Mouse (Mus musculus) T-helper 2 cell (primary cell): ENCODE results near the gene Onecut1.

Experiments
- in situ Hi-C: fragments of 300-600 bp; cut with MboI, MseI; formaldehyde crosslinking; loops from one replicate; pipeline ENCODE4 v1.15.1; 2025; ENCODE audit warnings: high pct_unique_total_duplicates

Gene Onecut1

DNA sequence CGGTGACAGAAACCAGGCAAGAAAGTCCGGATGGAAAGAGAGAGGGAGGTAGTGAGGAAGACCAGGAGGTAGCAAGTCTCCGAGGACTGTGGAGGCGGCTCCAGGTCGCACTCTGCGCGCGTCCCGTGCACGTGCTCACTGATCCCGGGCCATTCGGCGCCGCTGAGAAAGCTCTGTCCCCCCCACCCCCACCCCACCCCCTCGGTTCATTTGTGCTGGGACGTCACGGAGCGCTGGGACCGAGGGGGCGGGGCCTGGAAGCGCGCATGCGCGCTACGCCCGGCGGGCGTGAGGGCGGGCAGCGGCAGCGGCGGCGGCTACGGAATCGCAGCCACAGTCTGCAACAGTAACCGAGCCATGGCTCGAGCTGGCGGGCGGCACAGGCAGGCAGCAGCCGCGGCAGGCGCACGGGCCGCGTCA lies at the start of gene Onecut1:
Onecut1 (plus strand) TSS at position 361 of the 420 bp plus-strand sequence.
- in situ Hi-C loops = loop anchor here (10.0 kb wide), 1 partner anchor 717 kb away; no protein-coding TSS in a partner anchor

DNA sequence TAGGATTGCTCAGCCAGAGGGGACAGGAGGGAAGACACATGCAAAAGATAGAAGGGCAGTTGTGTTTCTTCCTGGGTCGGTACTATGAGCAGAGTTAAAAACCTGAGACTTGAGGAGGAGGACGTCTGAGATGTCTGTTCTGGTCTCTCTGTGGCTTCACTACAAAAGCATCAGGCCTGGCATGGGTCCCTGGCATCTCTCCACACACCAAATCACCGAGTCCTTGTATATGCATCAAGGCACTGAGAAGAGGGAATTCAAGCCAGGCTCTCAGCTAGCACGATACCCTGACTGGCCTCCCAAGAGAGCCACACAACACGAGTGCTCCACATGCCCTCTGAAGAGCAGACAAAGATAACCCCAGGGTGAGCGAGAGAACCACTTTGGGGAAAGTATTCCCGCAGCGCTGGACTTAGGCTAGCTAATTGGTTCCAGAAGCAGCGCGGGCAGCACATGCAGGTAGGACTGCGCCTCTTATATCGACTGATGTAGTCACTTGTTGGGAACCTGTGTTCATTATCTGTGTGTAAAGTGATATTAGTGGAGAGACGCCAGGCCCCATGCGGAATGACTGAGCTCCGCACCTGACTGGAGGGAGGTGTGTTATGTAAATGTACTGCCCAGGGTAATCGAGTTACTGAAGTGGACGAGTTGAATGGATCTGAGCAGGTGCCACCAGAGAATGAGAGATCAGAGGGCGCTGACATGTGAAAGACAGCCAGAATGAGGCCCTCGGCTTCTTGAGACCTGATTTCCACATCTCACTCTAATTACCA lies 41.8 kb upstream of the Onecut1 start:
- in situ Hi-C loops = no loop called here

DNA sequence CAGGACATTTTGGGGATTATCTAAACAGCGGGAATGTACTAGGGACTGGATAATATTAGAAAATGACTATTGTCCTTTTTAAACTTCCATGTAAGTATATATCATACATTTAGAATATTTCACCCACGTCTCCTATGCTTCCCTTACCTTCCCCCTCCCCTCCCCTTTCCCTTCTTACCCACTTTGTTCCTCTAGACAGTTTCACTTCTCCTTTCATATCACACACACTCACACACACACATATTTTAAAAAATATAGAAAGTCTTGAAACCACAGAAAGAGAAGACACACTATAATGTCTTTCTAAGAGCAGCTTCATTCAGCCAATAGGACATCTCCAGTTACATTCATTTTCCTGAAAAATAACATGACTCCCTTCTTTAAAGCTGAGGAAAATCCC lies 36.6 kb upstream of the Onecut1 start:
- in situ Hi-C loops = no loop called here

DNA sequence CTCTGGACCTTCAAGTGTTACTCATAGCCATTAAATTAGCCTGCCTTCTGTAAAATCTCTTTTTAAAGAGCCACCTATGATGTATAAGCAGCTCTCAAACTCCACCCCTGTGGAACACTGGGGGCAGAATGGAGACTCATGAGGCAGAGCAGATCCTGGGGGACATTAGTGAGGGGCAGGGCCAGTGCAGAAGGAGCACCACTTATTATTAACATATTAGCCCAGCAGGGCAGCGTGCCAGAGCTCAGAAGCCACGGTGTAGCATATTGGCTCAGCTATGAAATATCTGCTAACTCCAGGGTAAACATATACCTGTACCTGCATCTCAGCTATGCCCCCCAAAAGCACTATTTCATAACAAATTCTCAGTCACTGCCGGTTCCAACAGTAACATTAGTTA lies 32.5 kb upstream of the Onecut1 start:
- in situ Hi-C loops = no loop called here

GRCm38 (mm10) chr9:74842890-74843289 lies 18.8 kb upstream of the Onecut1 start:
- in situ Hi-C loops = no loop called here

GRCm38 (mm10) chr9:74846867-74847830 lies 14.6 kb upstream of the Onecut1 start:
- in situ Hi-C loops = no loop called here

DNA sequence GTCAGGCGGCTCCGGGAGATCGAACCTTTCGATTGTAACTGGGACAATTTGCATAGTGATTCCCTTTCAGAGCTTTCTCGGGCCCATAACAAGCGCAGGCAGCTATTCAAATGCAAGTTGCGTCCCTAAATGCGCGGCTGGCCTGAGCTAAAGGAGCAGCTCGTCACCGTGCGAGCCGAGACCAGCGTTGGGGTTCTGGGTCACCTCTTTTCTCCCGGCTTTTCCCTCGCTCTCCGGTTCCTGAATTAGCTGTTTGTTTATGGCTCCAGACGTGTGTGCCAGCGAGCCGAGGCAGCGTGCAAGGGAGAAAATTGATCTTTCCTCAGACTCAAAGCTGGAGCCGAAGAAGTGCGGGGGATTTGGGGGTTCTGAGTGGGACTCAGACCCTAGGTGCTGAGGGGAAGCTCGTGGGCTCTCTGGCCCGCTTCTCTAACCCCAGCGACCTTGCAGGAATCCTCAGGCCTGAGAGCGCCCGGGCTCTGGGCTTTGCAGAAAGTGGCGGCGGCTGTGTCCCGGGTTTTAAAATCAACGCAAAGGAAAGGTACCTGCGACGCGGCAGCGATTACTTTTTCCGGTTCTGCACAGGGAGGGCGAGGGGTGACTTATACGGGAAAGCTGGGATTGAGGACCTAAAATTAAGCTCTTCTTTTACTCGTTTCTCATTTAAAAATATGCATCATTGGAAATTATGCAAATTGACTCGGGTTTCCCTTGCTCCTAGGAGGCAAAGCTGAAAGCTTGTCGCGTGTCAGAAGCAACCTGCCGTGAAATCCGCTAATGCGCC lies 13.1 kb upstream of the Onecut1 start:
- in situ Hi-C loops = no loop called here

DNA sequence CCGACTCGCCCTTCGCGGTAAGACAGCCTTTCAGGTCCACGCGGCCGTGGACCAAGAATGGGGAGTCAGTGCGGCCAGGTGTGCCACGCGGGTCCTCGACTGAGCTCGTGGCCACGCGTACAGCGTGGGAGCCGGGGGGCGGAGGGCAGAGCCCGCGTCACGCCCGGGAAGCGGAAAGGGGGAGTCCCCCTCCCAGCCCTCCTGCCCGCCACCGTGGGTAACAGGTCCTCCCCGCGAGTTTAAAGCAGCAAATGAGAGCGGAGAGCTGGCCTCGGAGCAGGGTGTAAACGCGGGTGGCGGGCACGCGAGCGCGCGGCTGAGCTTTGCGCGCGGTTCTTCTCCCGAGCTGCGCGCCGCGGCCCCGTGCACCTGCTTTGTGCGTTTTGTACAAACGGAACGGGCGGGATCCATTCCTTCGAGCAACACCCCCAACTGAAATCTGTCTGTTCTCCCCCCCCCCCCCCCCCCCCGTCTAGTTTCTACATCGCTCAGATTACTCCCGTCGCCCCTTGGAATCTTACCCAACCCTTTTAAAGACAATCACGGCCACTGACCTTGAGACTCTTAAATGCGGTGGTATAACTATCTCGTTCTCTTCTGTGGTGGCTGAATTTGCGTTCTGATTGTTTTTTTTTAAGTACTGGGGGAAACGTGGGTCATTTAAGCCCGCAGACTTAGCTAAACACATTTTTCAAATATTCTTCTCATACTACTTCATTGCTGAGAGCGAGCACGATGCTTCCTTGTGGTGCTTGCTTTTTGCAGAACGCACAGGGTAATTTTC lies 12.3 kb upstream of the Onecut1 start:
- in situ Hi-C loops = no loop called here

DNA sequence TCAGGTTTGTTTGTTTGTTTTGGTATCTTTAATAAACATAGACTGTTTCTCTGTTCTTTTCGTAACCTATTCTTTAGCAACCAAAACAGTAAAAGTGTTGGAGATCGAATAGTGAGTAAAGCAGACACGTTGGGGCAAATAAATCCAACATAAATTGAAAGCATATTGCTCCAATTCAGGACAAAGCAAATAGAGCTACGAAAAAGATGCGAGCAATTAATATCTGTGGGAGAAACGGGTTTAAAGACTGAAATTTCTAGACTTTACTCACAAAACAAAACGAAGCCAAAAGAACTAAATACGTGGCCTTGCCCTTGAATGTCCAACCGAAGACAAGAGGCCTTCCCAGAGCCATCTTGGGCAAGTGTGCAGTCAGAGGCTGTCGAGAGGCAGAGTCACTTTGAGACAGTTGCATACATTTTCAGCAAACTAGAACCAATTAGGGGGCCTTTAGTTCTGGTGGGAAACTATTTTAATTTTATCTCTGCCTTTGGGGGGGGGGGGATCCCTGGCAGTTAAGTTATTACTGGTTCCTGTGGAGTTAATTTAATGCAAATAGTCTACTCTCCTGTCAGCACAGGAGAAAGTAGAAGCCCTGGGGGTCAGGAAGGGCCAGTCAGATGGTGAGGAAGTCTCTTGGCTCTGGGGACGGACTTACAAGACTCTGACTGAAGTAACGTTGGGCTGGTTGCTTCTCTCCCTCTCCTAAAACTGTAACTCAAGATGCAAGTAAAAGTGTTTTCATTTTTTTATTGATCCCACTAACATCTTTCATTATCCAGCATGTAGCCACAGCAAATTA lies 11.5 kb upstream of the Onecut1 start:
- in situ Hi-C loops = no loop called here

- in situ Hi-C loops = no loop called here
Measured at GRCm38 (mm10) chr9:74850781-74851145, 11.0 kb upstream of the Onecut1 start.

DNA sequence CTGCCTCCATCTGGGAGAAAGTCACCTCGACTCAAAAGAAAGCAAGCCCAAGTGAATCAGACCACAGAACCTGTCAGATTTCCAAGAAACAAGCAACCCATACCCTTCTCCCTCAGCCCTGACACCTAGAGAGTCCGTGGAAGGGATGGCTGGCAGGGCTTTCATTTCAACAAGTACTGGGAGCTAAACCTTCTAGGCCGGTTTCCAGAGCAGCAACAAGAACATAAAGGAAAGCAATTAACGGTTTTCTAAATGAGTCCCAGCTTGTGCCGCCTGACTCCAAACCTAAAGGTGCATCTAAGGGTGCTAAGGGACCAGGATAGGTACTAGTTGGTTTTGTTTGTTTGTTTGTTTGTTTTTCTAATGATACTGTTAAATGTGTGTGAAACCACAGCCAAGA lies 10.1 kb upstream of the Onecut1 start:
- in situ Hi-C loops = no loop called here

DNA sequence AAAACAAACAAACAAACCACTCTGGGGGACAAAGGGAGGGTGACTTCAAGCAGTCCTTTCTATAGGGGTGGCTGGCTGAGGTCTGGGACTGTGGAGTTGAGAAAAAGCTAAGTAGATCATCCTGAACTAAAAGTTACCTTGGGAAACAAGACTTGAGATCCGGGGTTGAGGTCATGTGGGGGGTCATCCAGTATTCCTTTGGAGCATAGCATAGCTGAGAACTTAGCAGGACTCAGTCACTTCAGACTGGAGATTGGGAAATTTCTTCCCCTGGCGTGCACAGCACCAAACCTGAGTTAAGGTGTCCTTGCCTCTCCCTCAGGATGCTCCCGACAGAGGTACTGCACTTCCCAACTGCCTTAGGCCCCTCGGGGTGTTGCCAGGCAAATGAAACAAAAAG lies 9.4 kb upstream of the Onecut1 start:
- in situ Hi-C loops = no loop called here

DNA sequence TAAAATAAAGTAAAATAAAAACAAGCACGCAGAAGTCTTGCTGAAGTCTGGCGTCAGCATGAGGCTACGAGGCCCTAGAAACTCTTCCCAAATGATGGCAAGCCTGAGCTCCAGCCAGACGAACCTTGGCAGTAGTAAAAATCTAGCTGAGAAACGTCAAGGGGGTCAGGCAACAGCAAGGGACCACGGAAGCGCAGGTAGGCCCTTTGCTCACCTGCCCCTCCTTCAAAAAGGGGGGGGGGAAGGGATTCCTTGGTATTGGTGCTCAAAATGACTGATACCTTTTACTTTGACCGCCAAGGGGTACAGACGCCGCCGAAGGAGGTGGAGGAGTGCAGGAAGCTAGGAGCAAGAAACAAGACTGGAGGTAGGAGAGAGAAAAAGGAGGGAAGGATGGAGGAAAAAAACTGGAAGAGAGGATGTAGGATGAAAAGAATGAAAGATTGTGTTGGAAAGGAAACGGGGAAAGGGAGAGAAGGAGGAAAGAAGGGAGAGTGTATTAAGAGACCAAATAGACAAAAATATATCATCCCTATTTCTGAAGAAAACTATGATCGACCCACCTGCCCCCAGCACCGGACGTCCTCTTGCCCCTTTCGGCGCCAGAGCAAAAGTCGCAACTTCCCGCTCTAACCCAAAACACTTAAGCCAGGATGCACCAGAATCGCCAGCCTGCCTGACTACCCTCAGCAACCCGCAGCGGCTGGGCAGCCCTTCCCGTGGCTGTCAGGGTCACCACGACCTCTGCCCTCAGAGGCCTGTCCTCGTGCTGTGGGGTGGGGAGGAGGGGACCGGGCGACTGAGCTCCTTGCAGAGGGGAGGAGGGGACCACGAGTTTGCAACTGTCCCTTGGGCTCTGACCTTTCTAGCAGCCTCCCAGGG lies 8.3 kb upstream of the Onecut1 start:
- in situ Hi-C loops = no loop called here

DNA sequence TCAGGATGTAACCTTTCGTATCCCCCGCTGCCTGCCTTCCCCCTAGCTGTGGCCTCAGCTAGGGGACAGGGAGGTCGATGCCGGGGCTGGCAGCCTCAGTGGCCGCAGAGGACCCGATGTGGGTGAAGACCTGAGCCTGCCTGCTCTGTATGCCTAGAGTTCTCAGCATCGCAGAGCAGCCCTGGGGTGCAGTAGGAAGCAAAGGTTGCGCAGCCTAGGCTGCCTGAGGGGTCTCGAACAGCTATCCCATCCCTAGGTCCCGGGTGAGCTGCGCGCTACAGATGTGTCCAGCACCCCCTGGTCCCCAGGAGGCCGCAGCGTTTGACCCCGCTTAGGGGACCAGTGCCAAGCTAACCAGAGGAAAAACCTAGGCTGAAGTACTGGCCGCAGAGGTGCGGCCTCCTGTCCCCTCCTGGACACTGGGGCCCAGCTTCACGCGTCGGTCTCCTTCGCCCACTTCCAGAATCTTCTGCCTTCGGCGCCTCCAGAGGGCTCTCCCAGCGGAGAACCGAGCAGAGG lies 7.6 kb upstream of the Onecut1 start:
- in situ Hi-C loops = no loop called here

- in situ Hi-C loops = no loop called here
Measured at GRCm38 (mm10) chr9:74855446-74855845, 6.3 kb upstream of the Onecut1 start.

- in situ Hi-C loops = no loop called here
Measured at GRCm38 (mm10) chr9:74856578-74857507, 4.9 kb upstream of the Onecut1 start.

- in situ Hi-C loops = no loop called here
Measured at GRCm38 (mm10) chr9:74857508-74857840, 4.2 kb upstream of the Onecut1 start.

GRCm38 (mm10) chr9:74858111-74858510 lies 3.6 kb upstream of the Onecut1 start:
- in situ Hi-C loops = no loop called here
